Comparison of ENCODE assay signal across 8 mouse cellular contexts in the genomic region with DNA sequence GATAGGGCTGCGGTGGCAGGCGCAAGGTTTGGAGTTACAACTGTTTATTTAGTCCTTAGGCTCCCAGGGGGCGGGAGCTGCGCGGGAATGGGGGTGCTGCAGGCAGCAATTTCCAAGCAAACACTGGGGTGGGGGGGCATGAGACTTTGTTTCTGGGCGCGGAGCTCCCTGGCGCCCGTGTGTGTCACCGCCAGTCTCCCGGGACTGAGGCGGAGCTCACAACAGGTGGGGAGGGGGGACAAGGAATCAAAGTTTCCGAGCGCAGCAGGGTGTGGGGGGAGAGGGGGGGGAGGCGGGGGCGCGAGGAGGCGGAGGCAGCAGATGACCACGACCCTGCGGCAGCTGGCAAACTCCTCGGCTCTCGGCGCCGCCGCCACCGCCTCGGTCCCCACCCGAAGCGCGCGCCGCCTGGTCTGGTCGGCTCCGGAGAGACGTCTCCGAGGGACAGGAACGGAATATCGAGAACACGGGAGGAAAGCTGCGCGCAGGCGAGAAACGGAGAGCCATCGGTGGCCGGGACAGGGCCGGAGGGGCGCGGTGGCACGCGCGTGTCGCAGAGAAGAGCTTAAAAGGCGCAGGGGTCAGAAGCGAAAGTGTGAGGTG. TPM values are rescaled to one million over a fixed set of nuclear protein-coding genes. Genes with fewer than 3 reads are reported as not detected.
DNase-seq lines count a peak whose midpoint lies in the region; ATAC-seq lines count a peak whose summit lies in the region.

No protein-coding gene starts in this region.

- no peaks in the 10 kb centered on the region for H3K9me3 ChIP-seq in embryonic facial prominence, embryonic 10.5 days
- H3K9me3 ChIP-seq in heart, embryonic 10.5 days = no peaks in the 10 kb centered on the region
- H3K9me3 ChIP-seq in kidney, embryonic 15.5 days (replicated peaks) = no peaks in the 10 kb centered on the region
- no peaks in the 10 kb centered on the region for H3K9me3 ChIP-seq in liver, embryonic 15.5 days (replicated peaks)
- no peaks in the 10 kb centered on the region for H3K9me3 ChIP-seq in neural tube, embryonic 13.5 days

- peak overlapping the region; percentile 88 for H3K4me2 ChIP-seq in kidney, embryonic 15.5 days
- peak overlapping the region; percentile 90 for H3K4me2 ChIP-seq in liver, embryonic 15.5 days
- H3K4me2 ChIP-seq in neural tube, embryonic 13.5 days = peak overlapping the region; percentile 98

- peak overlapping the region; percentile 85 for H3K4me3 ChIP-seq in embryonic facial prominence, embryonic 10.5 days
- peak overlapping the region; percentile 92 for H3K4me3 ChIP-seq in heart, embryonic 10.5 days
- peak overlapping the region; percentile 77 for H3K4me3 ChIP-seq in kidney, embryonic 15.5 days (replicated peaks)
- peak overlapping the region; percentile 78 for H3K4me3 ChIP-seq in liver, embryonic 15.5 days (replicated peaks)
- H3K4me3 ChIP-seq in neural tube, embryonic 13.5 days = peak overlapping the region; percentile 73

- peak; percentile 79 for ATAC-seq in kidney, embryonic 15.5 days (replicated peaks; ENCODE audit: low FRiP score)
- peak; percentile 69 for ATAC-seq in liver, embryonic 15.5 days (ENCODE audit: insufficient read depth)
- peak; percentile 57 for ATAC-seq in neural tube, embryonic 13.5 days (ENCODE audit: low read depth)

- H3K27me3 ChIP-seq in embryonic facial prominence, embryonic 10.5 days (replicated peaks; ENCODE audit: low read depth, poor library complexity, severe bottlenecking) = no peaks in the 10 kb centered on the region; the same call in 1 of the 2 replicates
- no peaks in the 10 kb centered on the region for H3K27me3 ChIP-seq in heart, embryonic 10.5 days (ENCODE audit: insufficient read depth, poor library complexity, severe bottlenecking)
- no peaks in the 10 kb centered on the region for H3K27me3 ChIP-seq in kidney, embryonic 15.5 days
- H3K27me3 ChIP-seq in liver, embryonic 15.5 days = peaks cover 33% of the 10 kb centered on the region
- H3K27me3 ChIP-seq in neural tube, embryonic 13.5 days = no peaks in the 10 kb centered on the region

- peaks cover under 1% of the 10 kb centered on the region for H3K36me3 ChIP-seq in embryonic facial prominence, embryonic 10.5 days (replicated peaks)
- peaks cover 2% of the 10 kb centered on the region; the same call in 1 of the 2 replicates for H3K36me3 ChIP-seq in heart, embryonic 10.5 days
- peaks cover 1% of the 10 kb centered on the region for H3K36me3 ChIP-seq in kidney, embryonic 15.5 days
- no peaks in the 10 kb centered on the region for H3K36me3 ChIP-seq in liver, embryonic 15.5 days (replicated peaks)
- no peaks in the 10 kb centered on the region for H3K36me3 ChIP-seq in neural tube, embryonic 13.5 days

- peak; percentile 84 for DNase-seq in 3134 (ENCODE audit: extremely low read depth, insufficient read length, low spot score)
- DNase-seq in adipocyte (ENCODE audit: low spot score) = peak; percentile 46
- DNase-seq in embryonic facial prominence, embryonic 10.5 days (ENCODE audit: low spot score) = peak; percentile 85
- DNase-seq in heart, embryonic 10.5 days (ENCODE audit: low spot score) = peak; percentile 88
- peak; percentile 50 for DNase-seq in thymus, postnatal 0 days (ENCODE audit: low spot score)

- peaks cover 55% of the 10 kb centered on the region for H3K4me1 ChIP-seq in embryonic facial prominence, embryonic 10.5 days
- 0 out of 2 replicates have a peak, but pooled peaks cover 3% of the 10 kb centered on the region for H3K4me1 ChIP-seq in heart, embryonic 10.5 days
- peaks cover 26% of the 10 kb centered on the region for H3K4me1 ChIP-seq in kidney, embryonic 15.5 days
- peaks cover 18% of the 10 kb centered on the region for H3K4me1 ChIP-seq in liver, embryonic 15.5 days (replicated peaks)
- peaks cover 28% of the 10 kb centered on the region for H3K4me1 ChIP-seq in neural tube, embryonic 13.5 days (replicated peaks)

- peak overlapping the region; percentile 90 for H3K9ac ChIP-seq in kidney, embryonic 15.5 days
- H3K9ac ChIP-seq in liver, embryonic 15.5 days = peak overlapping the region; percentile 78
- H3K9ac ChIP-seq in neural tube, embryonic 13.5 days = peak overlapping the region; percentile 98

- peak overlapping the region; percentile 93 for H3K27ac ChIP-seq in embryonic facial prominence, embryonic 10.5 days (replicated peaks)
- H3K27ac ChIP-seq in heart, embryonic 10.5 days = peak overlapping the region; percentile 99
- H3K27ac ChIP-seq in kidney, embryonic 15.5 days = peak overlapping the region; percentile 100
- peak overlapping the region; percentile 93 for H3K27ac ChIP-seq in liver, embryonic 15.5 days (replicated peaks)
- peak overlapping the region; percentile 100 for H3K27ac ChIP-seq in neural tube, embryonic 13.5 days (replicated peaks)

- WGBS in embryonic facial prominence, embryonic 10.5 days = 1% methylated on average over 54 of the region's 54 CpGs
- under 1% methylated on average over 50 of the region's 54 CpGs for WGBS in heart, embryonic 10.5 days
- WGBS in kidney, embryonic 15.5 days = under 1% methylated on average over 47 of the region's 54 CpGs
- WGBS in liver, embryonic 15.5 days (ENCODE audit: insufficient replicate concordance) = 1% methylated on average over 54 of the region's 54 CpGs
- WGBS in neural tube, embryonic 13.5 days = 1% methylated on average over 53 of the region's 54 CpGs

RNA-seq across cellular contexts. Expression of a gene that starts 1.4 kb away (rescaled TPM):
- polyA plus RNA-seq in embryonic facial prominence, embryonic 10.5 days (2016; fragmentation: Nextera tagmentation; extraction: Ambion mirVana) = 88.5 and 107 TPM in 2 replicates
- polyA plus RNA-seq in heart, embryonic 10.5 days (2016; fragmentation: Nextera tagmentation; extraction: Ambion mirVana) = 79.9 and 99.3 TPM in 2 replicates
- polyA plus RNA-seq in kidney, embryonic 15.5 days (2015; fragmentation: Nextera tagmentation; extraction: Ambion mirVana) = 50.2 and 55.0 TPM in 2 replicates
- 15.2 and 15.4 TPM in 2 replicates for polyA plus RNA-seq in liver, embryonic 15.5 days (2015; fragmentation: Nextera tagmentation; extraction: Ambion mirVana)
- polyA plus RNA-seq in neural tube, embryonic 13.5 days (2015; fragmentation: Nextera tagmentation; extraction: Ambion mirVana) = 73.2 and 74.0 TPM in 2 replicates
- 63.7 and 82.5 TPM in 2 replicates for polyA plus RNA-seq in thymus, postnatal 0 days (2015; fragmentation: Nextera tagmentation; extraction: Ambion mirVana)

Comparison
In these comparisons a context has a peak if more than half of its experiments do, and no peak if none do; other contexts are left out.
1. Peak in every context shown above with its lines: DNase-seq, ATAC-seq, H3K4me3 ChIP-seq and H3K27ac ChIP-seq.